In genomic region chr14:29814626-29815025, GRCm38 (mm10) we compare ENCODE assay signal across 13 mouse cellular contexts.
DNase-seq lines count a peak whose midpoint lies in the region; ATAC-seq and TF ChIP-seq lines count a peak whose summit lies in the region.
"Had no signal": no experiment of that assay in that cellular context is flagged by ENCODE, and none has a peak within 500 bp of the region (broad histone marks: within the 10 kb centered on the region; RNA-seq: fewer than 3 reads in every experiment).

No protein-coding gene starts in this region.

- no peak overlapping the region for H3K27ac ChIP-seq in gastrocnemius, adult 2 months
- H3K27ac ChIP-seq: embryonic facial prominence, embryonic 15.5 days; heart, adult 2 months; lung, embryonic 15.5 days had no signal

- CTCF ChIA-PET in Patski (lab: Charles Lee), result interaction anchor here (1.6 kb wide), 1 partner anchor 32 kb away, joined by 3 read pairs; no protein-coding TSS in a partner anchor

- TF ChIP-seq CTCF in Patski (IDR thresholded peaks at IDR 0.05), result no peak
- TF ChIP-seq CTCF in gastrocnemius, adult 2 months (IDR thresholded peaks at IDR 0.05), result no peak

- no peak overlapping the region for H3K4me3 ChIP-seq in gastrocnemius, adult 2 months
- H3K4me3 ChIP-seq: embryonic facial prominence, embryonic 15.5 days; heart, adult 2 months; lung, embryonic 15.5 days; megakaryocyte, embryonic 14.5 days had no signal

- DNase-seq in left cerebral cortex, postnatal 25 days (ENCODE audit: low spot score in 2 of 2), result peak; percentile 9 to 14
- no peak for DNase-seq in left cerebral cortex, adult 18-20 months (ENCODE audit: low spot score in 2 of 2)
- peak; percentile 10 for DNase-seq in Patski (ENCODE audit: low read depth, low spot score)
- peak; percentile 31 for DNase-seq in kidney, adult 9 months
- DNase-seq in layer of hippocampus, adult 9-11 months, result peak; percentile 16
- no peak for DNase-seq in gastrocnemius, adult 2 months
- DNase-seq: adrenal gland, adult 8-10 months; heart, adult 2 months had no signal

- POLR2A ChIA-PET in Patski (lab: Charles Lee), result no interaction called here

- intact Hi-C loops in left cerebral cortex, postnatal 25 days (cut with DNase I), result no loop called here
- intact Hi-C loops in gastrocnemius, adult 2 months (cut with DNase I), result no loop called here

- ATAC-seq in Patski, result no peak
- ATAC-seq in granulocyte monocyte progenitor cell, adult 5-6 weeks (replicated peaks; ENCODE audit: poor library complexity, severe bottlenecking), result no peak
- ATAC-seq: forebrain, embryonic 14.5 days had no signal

- H3K27me3 ChIP-seq in Patski, result no peaks in the 10 kb centered on the region
- H3K27me3 ChIP-seq: embryonic facial prominence, embryonic 15.5 days; lung, embryonic 15.5 days; megakaryocyte, embryonic 14.5 days had no signal

- in situ Hi-C loops in Patski (cut with MboI; ENCODE audit: low pct_unique_long_range_greater_than_20kb), result no loop called here

Comparison
In these comparisons a context has a peak if more than half of its experiments do, and no peak if none do; other contexts are left out.
1. DNase-seq: peak in left cerebral cortex, postnatal 25 days (2 of 2), Patski (single experiment), kidney, adult 9 months (single experiment) and layer of hippocampus, adult 9-11 months (single experiment); none in left cerebral cortex, adult 18-20 months (0 of 2) and gastrocnemius, adult 2 months (single experiment).